Mouse (Mus musculus) kidney, embryonic 14.5 days (tissue): ENCODE data around the gene Fbxo24. TPM values are rescaled to one million over a fixed set of nuclear protein-coding genes. Genes with fewer than 3 reads are reported as not detected.

Source experiments
- ATAC-seq: fragments of 200-750 bp; cut with Nextera tagmentation; 2 replicates; pipeline ENCODE4 v1.8.0; 2017; ENCODE audit warnings: moderate number of reproducible peaks, mild to moderate bottlenecking, moderate TSS enrichment, moderate library complexity; ENCODE audit not compliant: low FRiP score, low TSS enrichment
- H3K27ac ChIP-seq: fragments of 300-500 bp; sonication (generic); 2 replicates; pipeline ENCODE4 v1.5.1; 2014; ENCODE audit warnings: low read depth, mild to moderate bottlenecking, low read length, moderate library complexity, mixed read lengths
- H3K27me3 ChIP-seq: fragments of 300-500 bp; sonication (generic); 2 replicates; pipeline ENCODE4 v1.6.1; 2014; ENCODE audit warnings: mild to moderate bottlenecking, low read length; ENCODE audit not compliant: control insufficient read depth, insufficient read depth
- H3K36me3 ChIP-seq: fragments of 300-500 bp; sonication (generic); 2 replicates; pipeline ENCODE4 v1.6.1; 2014; ENCODE audit warnings: low read length, mixed read lengths; ENCODE audit not compliant: control insufficient read depth, insufficient read depth
- H3K4me1 ChIP-seq: fragments of 300-500 bp; sonication (generic); 2 replicates; pipeline ENCODE4 v1.6.1; 2014; ENCODE audit warnings: low read length, mixed read lengths; ENCODE audit not compliant: control insufficient read depth, insufficient read depth
- H3K4me2 ChIP-seq: fragments of 300-500 bp; sonication (generic); replicated peaks from 2 replicates; pipeline ENCODE4 v1.6.1; 2014; ENCODE audit warnings: low read depth, mild to moderate bottlenecking, low read length
- H3K4me3 ChIP-seq: fragments of 300-500 bp; sonication (generic); 2 replicates; pipeline ENCODE4 v1.5.1; 2014; ENCODE audit warnings: mild to moderate bottlenecking, low read length
- H3K9ac ChIP-seq: fragments of 300-500 bp; sonication (generic); 2 replicates; pipeline ENCODE4 v1.6.1; 2014; ENCODE audit warnings: low read depth, mild to moderate bottlenecking, low read length, moderate library complexity
- H3K9me3 ChIP-seq: fragments of 300-500 bp; sonication (generic); 2 replicates; pipeline ENCODE4 v1.6.1; 2016; ENCODE audit warnings: low read length; ENCODE audit not compliant: control insufficient read depth
- WGBS: fragments of 180-500 bp; shearing (Covaris S2); extraction: QIAGEN DNeasy Blood & Tissue Kit; methylation state at CpG from one replicate; pipeline ENCODE4 v1.1.7; 2014; 5-methylcytosine and 5-hydroxymethylcytosine counted together
- polyA plus RNA-seq: library from polyadenylated mRNA; unstranded; fragments of >200 nt; fragmentation: Nextera tagmentation; extraction: Ambion mirVana; gene quantifications from 2 replicates; pipeline ENCODE4 v1.2.1, GENCODE M21; 2014

Gene Fbxo24
- polyA plus RNA-seq, 1 experiment from 2014 or later, result not detected

GRCm38 (mm10) chr5:137647827-137648601 is 19.2 kb upstream of the Fbxo24 start:
- no peak for ATAC-seq
- WGBS, result 34% methylated on average over 9 of the region's 9 CpGs
- no peak overlapping the region for H3K27ac ChIP-seq
- H3K9ac ChIP-seq, result no peak overlapping the region
- H3K36me3 ChIP-seq, result peaks cover 13% of the 10 kb centered on the region; the same call in 1 of the 2 replicates
- no peaks in the 10 kb centered on the region for H3K9me3 ChIP-seq
- H3K4me2 ChIP-seq, result no peak overlapping the region
- peaks cover 7% of the 10 kb centered on the region; the same call in 1 of the 2 replicates for H3K27me3 ChIP-seq
- H3K4me3 ChIP-seq, result no peak overlapping the region
- peaks cover 43% of the 10 kb centered on the region for H3K4me1 ChIP-seq

GRCm38 (mm10) chr5:137645652-137646091 is 16.9 kb upstream of the Fbxo24 start, which contains the start of gene Irs3:
Gene Irs3 (minus strand): TSS chr5:137645714.
- Histone ChIP-seq H3K27me3 (peaks cover 7% of the 10 kb centered on the region; the same call in 1 of the 2 replicates), H3K9ac (peak within 1 kb of the TSS; percentile 34; the same call in 1 of the 2 replicates), H3K4me1 (peaks cover 43% of the 10 kb centered on the region), H3K4me2 (peak within 1 kb of the TSS; percentile 50), H3K27ac (no peak within 1 kb of the TSS), H3K9me3 (no peaks in the 10 kb centered on the region), H3K4me3 (peak within 1 kb of the TSS; percentile 34), H3K36me3 (peaks cover 14% of the 10 kb centered on the region; the same call in 1 of the 2 replicates)
- 13% methylated on average over 11 of the region's 11 CpGs for WGBS
- ATAC-seq, result no peak

- H3K9me3 ChIP-seq, result no peaks in the 10 kb centered on the region
- no peak for ATAC-seq
- H3K27me3 ChIP-seq, result peaks cover 7% of the 10 kb centered on the region; the same call in 1 of the 2 replicates
- peaks cover 38% of the 10 kb centered on the region for H3K4me1 ChIP-seq
- peak overlapping the region; percentile 34; the same call in 1 of the 2 replicates for H3K9ac ChIP-seq
- peak overlapping the region; percentile 50 for H3K4me2 ChIP-seq
- peak overlapping the region; percentile 34 for H3K4me3 ChIP-seq
- H3K27ac ChIP-seq, result no peak overlapping the region
- peaks cover 19% of the 10 kb centered on the region for H3K36me3 ChIP-seq
- WGBS, result 1% methylated on average over 44 of the region's 44 CpGs
Measured at GRCm38 (mm10) chr5:137645091-137645651, 16.4 kb upstream of the Fbxo24 start.

GRCm38 (mm10) chr5:137644484-137644883 is 15.7 kb upstream of the Fbxo24 start:
- ATAC-seq, result no peak
- H3K27me3 ChIP-seq, result peaks cover 7% of the 10 kb centered on the region; the same call in 1 of the 2 replicates
- H3K9me3 ChIP-seq, result no peaks in the 10 kb centered on the region
- no peak overlapping the region for H3K27ac ChIP-seq
- peaks cover 26% of the 10 kb centered on the region for H3K36me3 ChIP-seq
- H3K4me2 ChIP-seq, result no peak overlapping the region
- H3K4me3 ChIP-seq, result no peak overlapping the region
- H3K9ac ChIP-seq, result no peak overlapping the region
- peaks cover 31% of the 10 kb centered on the region for H3K4me1 ChIP-seq
- 46% methylated on average over 19 of the region's 19 CpGs for WGBS

- no peak overlapping the region for H3K4me3 ChIP-seq
- H3K9me3 ChIP-seq, result no peaks in the 10 kb centered on the region
- H3K27me3 ChIP-seq, result peaks cover 7% of the 10 kb centered on the region; the same call in 1 of the 2 replicates
- H3K4me1 ChIP-seq, result peaks cover 16% of the 10 kb centered on the region
- H3K4me2 ChIP-seq, result no peak overlapping the region
- H3K27ac ChIP-seq, result no peak overlapping the region
- no peak for ATAC-seq
- peaks cover 40% of the 10 kb centered on the region for H3K36me3 ChIP-seq
- H3K9ac ChIP-seq, result no peak overlapping the region
- WGBS, result 56% methylated on average over 4 of the region's 4 CpGs
Measured at GRCm38 (mm10) chr5:137642886-137643285, 14.1 kb upstream of the Fbxo24 start.

GRCm38 (mm10) chr5:137641054-137641453 is 12.3 kb upstream of the Fbxo24 start, which contains the start of gene Sap25:
Gene Sap25 (plus strand): TSS chr5:137641334.
- 91% methylated on average over 19 of the region's 19 CpGs for WGBS
- no peak within 1 kb of the TSS for H3K27ac ChIP-seq
- peaks cover 10% of the 10 kb centered on the region; the same call in 1 of the 2 replicates for H3K4me1 ChIP-seq
- ATAC-seq, result no peak
- no peak within 1 kb of the TSS for H3K4me2 ChIP-seq
- H3K9ac ChIP-seq, result no peak within 1 kb of the TSS
- H3K9me3 ChIP-seq, result no peaks in the 10 kb centered on the region
- H3K27me3 ChIP-seq, result peaks cover 7% of the 10 kb centered on the region; the same call in 1 of the 2 replicates
- peaks cover 59% of the 10 kb centered on the region for H3K36me3 ChIP-seq
- no peak within 1 kb of the TSS for H3K4me3 ChIP-seq

GRCm38 (mm10) chr5:137639472-137639871 is 10.7 kb upstream of the Fbxo24 start:
- no peak overlapping the region for H3K4me2 ChIP-seq
- H3K36me3 ChIP-seq, result peaks cover 70% of the 10 kb centered on the region
- no peak overlapping the region for H3K27ac ChIP-seq
- no peak overlapping the region for H3K4me3 ChIP-seq
- H3K4me1 ChIP-seq, result no peaks in the 10 kb centered on the region
- no peak overlapping the region for H3K9ac ChIP-seq
- no peak for ATAC-seq
- no peaks in the 10 kb centered on the region for H3K27me3 ChIP-seq
- no peaks in the 10 kb centered on the region for H3K9me3 ChIP-seq
- WGBS, result 83% methylated on average over 7 of the region's 7 CpGs

GRCm38 (mm10) chr5:137633397-137634084 is 4.7 kb upstream of the Fbxo24 start:
- H3K4me1 ChIP-seq, result peaks cover 31% of the 10 kb centered on the region
- H3K4me3 ChIP-seq, result no peak overlapping the region
- no peaks in the 10 kb centered on the region for H3K27me3 ChIP-seq
- H3K9me3 ChIP-seq, result no peaks in the 10 kb centered on the region
- peak overlapping the region; percentile 8; the same call in 1 of the 2 replicates for H3K9ac ChIP-seq
- WGBS, result 83% methylated on average over 12 of the region's 12 CpGs
- peaks cover 50% of the 10 kb centered on the region for H3K36me3 ChIP-seq
- no peak for ATAC-seq
- no peak overlapping the region for H3K27ac ChIP-seq
- H3K4me2 ChIP-seq, result no peak overlapping the region
